Mouse (Mus musculus): Measurements from ENCODE around the gene Pappa2. TPM values are rescaled to one million over a fixed set of nuclear protein-coding genes. Genes with fewer than 3 reads are reported as not detected.
A peak's percentile ranks its signal among the peaks of the same experiment; 100 is the strongest.

Gene Pappa2
- total RNA-seq, 2 experiments from 2014 or later: 2.8 to 3.1 TPM

DNA sequence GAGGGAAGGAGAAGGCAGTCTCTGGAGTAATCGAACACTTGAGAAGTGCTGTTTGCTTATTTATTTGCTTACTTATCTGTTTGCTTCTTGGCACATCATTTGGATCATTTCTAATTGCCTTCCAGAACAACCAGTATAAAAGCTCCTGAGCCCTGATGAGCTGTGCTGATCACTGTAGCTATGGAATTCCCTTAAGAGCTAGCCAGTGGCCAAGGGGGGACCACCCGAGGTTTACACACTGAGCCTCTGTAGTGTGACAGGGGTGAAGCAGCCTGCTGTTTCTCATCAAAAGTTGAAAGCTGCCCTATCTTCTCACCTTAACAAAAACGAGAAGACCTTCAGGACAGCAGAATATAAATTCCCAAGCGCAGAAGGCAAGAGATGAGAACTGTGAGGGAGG lies 35.4 kb downstream of the Pappa2 start:
- no peak for TF ChIP-seq CTCF (IDR thresholded peaks at IDR 0.05)
- Histone ChIP-seq H3K4me3 (no peak overlapping the region), H3K27ac (no peak overlapping the region)
- intact Hi-C loops (cut with DNase I): no loop called here
- DNase-seq (ENCODE audit: extremely low spot score in 1 of 2, low spot score in 2 of 2): no peak

DNA sequence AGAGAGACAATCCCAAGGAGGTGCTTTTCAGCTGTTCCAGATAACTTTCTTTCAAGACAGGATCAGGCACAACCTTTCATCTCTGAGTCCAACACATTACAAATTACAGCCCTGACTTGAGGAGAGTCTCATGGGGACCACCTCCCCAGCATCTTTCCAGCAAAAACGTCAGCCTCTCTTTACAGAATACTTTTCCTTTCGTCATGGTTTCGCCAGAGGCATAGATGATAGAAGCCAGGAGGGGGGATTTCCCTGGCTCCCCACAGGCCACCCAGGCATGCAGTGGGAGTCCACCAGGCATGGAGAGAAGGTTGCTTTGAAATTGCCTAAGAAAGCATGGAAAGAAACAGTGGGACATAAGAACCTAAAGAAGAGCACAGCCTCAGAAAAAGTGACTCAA lies 37.4 kb downstream of the Pappa2 start:
- TF ChIP-seq CTCF (IDR thresholded peaks at IDR 0.05): no peak
- DNase-seq (ENCODE audit: extremely low spot score in 1 of 2, low spot score in 2 of 2): no peak
- intact Hi-C loops (cut with DNase I): no loop called here
- H3K4me3 ChIP-seq: no peak overlapping the region
- H3K27ac ChIP-seq: no peak overlapping the region

DNA sequence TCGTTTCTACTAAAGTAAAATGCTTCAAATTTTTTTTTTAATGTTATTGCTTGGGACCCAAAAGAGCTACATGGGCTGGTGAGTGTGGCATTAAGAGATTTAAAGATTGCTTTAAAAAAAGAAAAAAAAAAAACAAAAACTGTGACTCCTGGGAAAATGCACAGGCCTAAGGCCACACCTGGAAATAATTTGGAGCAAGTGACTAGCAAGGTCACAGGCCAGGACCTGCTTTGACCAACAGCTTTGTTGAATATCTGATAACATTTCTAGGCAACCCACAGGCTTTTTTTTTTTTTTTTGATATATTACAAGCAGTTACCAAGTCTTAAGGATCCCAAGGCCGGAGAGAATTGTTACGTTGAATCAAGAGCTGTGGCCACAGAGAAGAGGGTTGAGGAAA lies 39.3 kb downstream of the Pappa2 start:
- intact Hi-C loops (cut with DNase I): no loop called here
- TF ChIP-seq CTCF (IDR thresholded peaks at IDR 0.05): no peak
- no peak overlapping the region for H3K4me3 ChIP-seq
- no peak for DNase-seq (ENCODE audit: extremely low spot score in 1 of 2, low spot score in 2 of 2)
- no peak overlapping the region for H3K27ac ChIP-seq

DNA sequence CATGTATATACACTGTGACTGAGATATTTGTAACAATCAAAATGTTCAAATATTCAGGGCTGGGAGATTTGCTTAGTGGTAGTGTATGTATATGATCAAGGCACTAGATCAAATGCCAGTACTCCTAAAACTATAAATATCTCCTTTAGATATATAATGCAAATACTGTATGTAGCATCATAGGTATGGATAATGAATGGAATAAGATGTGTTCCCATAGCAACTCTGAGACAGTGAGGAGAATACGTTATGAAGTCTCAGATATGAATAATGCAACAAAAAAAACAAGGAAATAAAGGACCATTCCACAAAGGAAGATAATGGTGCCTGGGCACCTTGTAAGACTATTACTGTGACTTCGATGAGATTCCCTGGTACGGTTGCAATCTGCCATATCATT lies 45.8 kb downstream of the Pappa2 start:
- no peak overlapping the region for H3K4me3 ChIP-seq
- intact Hi-C loops (cut with DNase I): no loop called here
- H3K27ac ChIP-seq: no peak overlapping the region
- no peak for TF ChIP-seq CTCF (IDR thresholded peaks at IDR 0.05)
- no peak for DNase-seq (ENCODE audit: extremely low spot score in 1 of 2, low spot score in 2 of 2)

DNA sequence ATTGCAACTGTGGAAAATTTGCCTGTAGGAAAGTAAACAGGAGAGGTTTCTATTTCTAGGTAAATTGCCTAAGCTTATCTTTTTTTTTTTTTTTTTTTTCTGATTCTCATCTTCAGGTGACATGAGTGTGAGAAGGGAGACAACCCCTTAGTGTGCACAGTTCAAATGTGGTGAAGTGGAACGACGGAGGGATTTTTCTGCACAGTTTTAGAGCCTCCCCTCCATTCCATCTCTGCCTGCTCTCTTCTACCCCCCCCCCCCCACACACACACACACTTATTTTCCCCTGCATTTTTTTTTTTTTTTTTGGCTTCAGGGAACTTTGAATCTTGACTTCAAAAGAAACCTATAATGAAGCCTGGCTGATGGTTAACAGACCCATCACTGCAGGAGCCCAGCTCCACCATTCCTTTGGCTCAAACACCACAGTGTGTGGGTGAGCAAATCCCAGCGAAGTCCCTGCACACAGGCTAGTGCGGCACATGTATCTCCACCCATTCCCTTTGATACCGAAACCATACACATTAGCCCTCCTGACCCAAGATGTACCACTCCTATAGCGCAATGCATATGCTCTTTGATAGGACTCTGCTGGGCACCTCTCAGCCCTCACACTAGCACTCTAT lies 49.0 kb downstream of the Pappa2 start:
- no peak for TF ChIP-seq CTCF (IDR thresholded peaks at IDR 0.05)
- DNase-seq (ENCODE audit: extremely low spot score in 1 of 2, low spot score in 2 of 2): no peak
- no peak overlapping the region for H3K27ac ChIP-seq
- intact Hi-C loops (cut with DNase I): no loop called here
- H3K4me3 ChIP-seq: no peak overlapping the region

DNA sequence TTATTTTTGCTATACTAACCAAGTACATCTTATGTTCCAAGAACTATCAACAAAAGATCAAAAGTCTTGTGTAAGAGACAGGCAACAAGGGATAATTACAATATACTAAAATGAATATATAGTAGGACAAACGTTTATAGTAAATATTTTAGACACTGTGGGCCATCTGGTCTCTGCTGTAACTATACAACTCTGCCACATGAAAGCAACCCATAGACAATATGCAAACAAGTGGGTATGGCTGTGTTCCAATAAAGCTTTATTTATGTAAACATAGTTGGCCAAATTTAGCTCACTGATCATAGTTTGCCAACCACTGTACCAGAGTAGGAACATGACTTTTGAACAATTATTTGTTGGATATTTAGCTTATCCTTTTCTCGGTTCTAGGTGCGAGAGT lies 50.9 kb downstream of the Pappa2 start:
- TF ChIP-seq CTCF (IDR thresholded peaks at IDR 0.05): no peak
- DNase-seq (ENCODE audit: extremely low spot score in 1 of 2, low spot score in 2 of 2): no peak
- intact Hi-C loops (cut with DNase I): no loop called here

DNA sequence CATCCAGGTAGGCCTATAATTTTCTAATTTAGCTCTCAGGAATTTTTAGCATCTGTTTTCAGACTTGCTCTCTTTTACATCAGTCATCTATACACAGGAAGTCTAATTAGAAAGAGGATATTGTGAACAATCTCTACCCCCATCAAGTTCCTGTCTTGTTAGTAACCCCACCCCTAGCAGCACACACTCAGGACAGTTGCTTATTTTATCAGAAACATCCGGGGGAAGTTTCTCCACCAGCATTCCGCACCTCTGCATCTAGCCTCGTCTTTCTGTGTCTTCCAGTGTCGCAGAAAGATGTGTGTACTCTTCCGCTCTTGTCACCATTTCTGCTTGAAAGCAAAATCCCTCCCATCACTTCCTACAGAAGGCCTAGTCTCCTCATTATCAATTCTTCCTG lies 59.8 kb downstream of the Pappa2 start:
- H3K4me3 ChIP-seq: no peak overlapping the region
- no peak for TF ChIP-seq CTCF (IDR thresholded peaks at IDR 0.05)
- H3K27ac ChIP-seq: no peak overlapping the region
- intact Hi-C loops (cut with DNase I): no loop called here
- no peak for DNase-seq (ENCODE audit: extremely low spot score in 1 of 2, low spot score in 2 of 2)

More for the DNA sequence above, 50.9 kb downstream of the Pappa2 start:
- no peak overlapping the region for H3K4me3 ChIP-seq
- no peak overlapping the region for H3K27ac ChIP-seq

DNA sequence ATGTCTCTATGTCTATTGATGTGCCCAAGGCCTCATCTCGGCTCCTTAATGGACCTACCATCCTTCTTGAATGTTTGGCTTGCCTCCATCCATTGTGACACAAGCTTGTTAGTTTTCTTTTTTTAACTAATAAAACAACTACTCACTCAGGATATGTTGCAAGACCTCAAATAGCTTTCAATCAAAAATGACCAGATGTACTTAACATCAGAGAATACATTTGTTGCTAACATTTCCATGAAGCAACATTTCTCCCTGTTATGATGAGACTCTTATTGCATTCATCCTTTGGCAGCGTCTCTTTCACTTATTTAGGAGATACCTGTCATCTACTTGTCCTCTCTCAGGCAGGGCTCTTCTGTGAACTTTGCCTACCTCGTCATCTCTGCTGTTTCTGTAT lies 61.4 kb downstream of the Pappa2 start:
- no peak for DNase-seq (ENCODE audit: extremely low spot score in 1 of 2, low spot score in 2 of 2)
- intact Hi-C loops (cut with DNase I): no loop called here
- no peak for TF ChIP-seq CTCF (IDR thresholded peaks at IDR 0.05)
- Histone ChIP-seq H3K4me3 (no peak overlapping the region), H3K27ac (no peak overlapping the region)

DNA sequence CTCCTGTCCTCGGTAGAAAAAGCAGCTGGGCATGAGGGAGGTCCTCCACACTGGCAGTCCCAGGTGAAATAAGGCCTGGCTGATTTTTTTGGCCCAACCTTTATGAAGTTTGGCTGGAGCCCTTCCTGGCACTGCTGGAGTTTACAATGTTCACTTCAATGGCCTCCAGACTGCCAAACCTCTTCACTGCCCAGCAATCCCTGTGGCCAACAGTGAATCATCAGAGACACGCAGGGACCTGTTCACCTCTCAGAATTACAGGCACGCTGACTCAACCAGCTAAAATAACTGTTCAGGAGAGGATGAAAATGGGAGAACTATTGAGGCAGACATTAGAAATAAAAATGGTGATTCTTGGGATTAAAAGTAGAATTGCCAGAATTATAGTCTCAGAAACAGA lies 63.2 kb downstream of the Pappa2 start:
- H3K4me3 ChIP-seq: no peak overlapping the region
- H3K27ac ChIP-seq: no peak overlapping the region
- no peak for DNase-seq (ENCODE audit: extremely low spot score in 1 of 2, low spot score in 2 of 2)
- TF ChIP-seq CTCF (IDR thresholded peaks at IDR 0.05): no peak
- intact Hi-C loops (cut with DNase I): no loop called here

DNA sequence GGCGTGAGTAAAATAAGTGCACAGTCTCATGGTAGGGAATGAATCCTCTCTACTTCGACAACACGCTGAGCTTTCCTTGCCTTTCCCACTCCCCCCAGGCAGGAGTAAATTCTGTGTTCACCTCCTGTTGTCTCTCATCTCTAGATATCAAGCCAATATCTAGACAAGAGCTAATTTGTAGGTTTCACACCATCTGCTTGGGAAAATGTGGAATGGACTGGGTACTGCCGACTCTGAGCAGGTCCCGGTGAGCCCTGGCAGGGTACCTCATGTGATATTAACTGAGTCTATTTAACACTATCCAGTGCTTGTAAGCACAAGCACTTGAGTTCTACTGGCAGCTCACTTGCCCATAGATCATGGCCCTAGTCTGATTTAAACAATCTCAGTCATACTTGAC lies 64.7 kb downstream of the Pappa2 start:
- H3K27ac ChIP-seq: no peak overlapping the region
- DNase-seq (ENCODE audit: extremely low spot score in 1 of 2, low spot score in 2 of 2): no peak
- H3K4me3 ChIP-seq: no peak overlapping the region
- TF ChIP-seq CTCF (IDR thresholded peaks at IDR 0.05): no peak
- intact Hi-C loops (cut with DNase I): no loop called here

DNA sequence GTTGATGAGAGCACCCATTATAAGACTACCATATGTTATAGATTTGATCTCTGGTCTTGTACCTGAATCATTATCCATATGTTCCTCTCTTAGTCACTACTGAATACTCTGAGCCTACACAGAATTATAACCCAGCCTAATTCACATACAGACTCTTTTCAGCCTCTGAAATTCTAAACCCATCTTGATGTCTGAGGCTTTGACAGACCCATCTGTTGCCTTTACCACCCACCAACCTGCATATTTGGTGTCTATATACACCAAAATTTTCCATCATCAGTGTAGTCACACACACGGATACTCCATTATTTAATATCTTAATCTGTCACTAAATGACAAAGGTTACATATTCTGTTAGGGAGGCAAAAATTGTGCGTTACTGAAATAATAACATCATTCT lies 69.6 kb downstream of the Pappa2 start:
- Histone ChIP-seq H3K27ac (peak overlapping the region; percentile 47; the same call in 1 of the 2 replicates), H3K4me3 (no peak overlapping the region)
- TF ChIP-seq CTCF (IDR thresholded peaks at IDR 0.05): no peak
- DNase-seq (ENCODE audit: extremely low spot score in 1 of 2, low spot score in 2 of 2): no peak
- intact Hi-C loops (cut with DNase I): no loop called here

DNA sequence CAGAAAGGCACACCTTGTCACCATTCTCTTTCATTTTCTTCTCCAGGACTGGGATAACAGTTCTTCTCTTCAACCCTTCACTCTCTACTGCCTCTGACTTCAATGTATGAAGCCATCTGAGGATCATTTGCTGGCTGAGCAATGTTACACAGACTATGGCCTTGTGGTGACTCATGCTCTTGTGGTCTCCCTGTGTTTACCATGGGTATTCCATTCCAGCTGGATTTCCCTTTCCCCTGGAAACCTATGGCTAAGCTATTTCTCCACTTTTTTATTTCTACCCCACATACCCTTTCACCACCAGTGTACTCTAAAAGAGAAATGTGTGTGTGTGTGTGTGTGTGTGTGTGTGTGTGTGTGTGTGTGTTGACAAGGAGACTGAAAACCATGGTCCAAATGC lies 83.0 kb downstream of the Pappa2 start:
- no peak overlapping the region for H3K27ac ChIP-seq
- intact Hi-C loops (cut with DNase I): no loop called here
- TF ChIP-seq CTCF (IDR thresholded peaks at IDR 0.05): no peak
- no peak overlapping the region for H3K4me3 ChIP-seq
- DNase-seq (ENCODE audit: extremely low spot score in 1 of 2, low spot score in 2 of 2): no peak

DNA sequence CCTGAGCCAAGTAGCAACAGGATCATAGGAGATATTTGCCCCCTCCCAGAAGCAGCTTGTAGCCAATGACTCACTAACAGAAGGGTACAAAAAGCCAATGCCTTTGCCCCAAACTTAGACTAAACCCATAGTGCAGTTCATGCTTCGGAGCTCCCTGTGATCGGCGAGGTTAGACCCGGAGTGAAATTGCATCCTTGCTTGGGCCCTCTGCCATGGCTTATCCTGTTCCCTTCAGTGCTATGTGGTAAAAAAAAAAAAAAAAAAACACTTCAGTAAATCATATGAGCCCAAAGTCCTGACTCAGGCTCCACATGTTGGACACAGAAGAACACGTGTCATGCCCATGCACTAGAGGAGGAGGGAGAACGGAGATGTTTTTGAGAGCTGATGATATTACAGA lies 85.8 kb downstream of the Pappa2 start:
- no peak for TF ChIP-seq CTCF (IDR thresholded peaks at IDR 0.05)
- intact Hi-C loops (cut with DNase I): no loop called here
- DNase-seq (ENCODE audit: extremely low spot score in 1 of 2, low spot score in 2 of 2): no peak
- Histone ChIP-seq H3K4me3 (no peak overlapping the region), H3K27ac (no peak overlapping the region)

Data from left cerebral cortex, adult 2 months (tissue).